Mouse (Mus musculus) G1E (cell line): ENCODE data around the gene Fam169a.

Experiments used
- CTCF ChIP-seq: IDR thresholded peaks from 2 replicates; pipeline ENCODE4 v1.5.1; 2012; ENCODE audit warnings: low read depth, low read length, inconsistent platforms, mixed read lengths
- GATA1 ChIP-seq: IDR thresholded peaks from 2 replicates; pipeline ENCODE4 v1.6.1; 2012; ENCODE audit warnings: borderline replicate concordance, low read length, inconsistent platforms, mixed read lengths
- GATA2 ChIP-seq: IDR thresholded peaks from 2 replicates; pipeline ENCODE4 v1.6.1; 2012; ENCODE audit warnings: low read depth, low read length, inconsistent platforms, borderline replicate concordance
- TAL1 ChIP-seq: conservative IDR thresholded peaks from 2 replicates; pipeline ENCODE4 v1.6.1; 2012; ENCODE audit warnings: low read depth, low read length, inconsistent platforms, mixed read lengths

DNA sequence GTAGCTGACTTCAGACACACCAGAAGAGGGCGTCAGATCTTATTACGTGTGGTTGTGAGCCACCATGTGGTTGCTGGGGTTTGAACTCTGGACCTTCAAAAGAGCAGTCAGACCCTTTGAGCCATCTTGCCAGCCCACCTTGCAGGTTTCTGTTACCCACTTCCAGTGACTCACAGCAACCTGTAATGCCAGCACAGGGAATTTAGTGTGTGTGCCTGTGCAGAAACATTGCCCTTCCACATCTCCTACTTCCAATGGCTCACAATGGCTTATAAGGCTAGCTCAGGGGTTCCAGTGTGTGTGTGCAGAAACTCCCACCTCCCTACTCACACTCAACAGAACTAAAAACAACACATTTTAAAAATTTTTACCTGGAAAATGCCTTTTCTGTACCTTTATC, 10.5 kb downstream of the Fam169a start:
- no peak for TF ChIP-seq CTCF
- no peak for TF ChIP-seq GATA1
- no peak for TF ChIP-seq TAL1
- no peak for TF ChIP-seq GATA2
